Mouse (Mus musculus) MEL (cell line): Measurements from ENCODE around the gene Plekhg3. TPM values are rescaled to one million over a fixed set of nuclear protein-coding genes. Genes with fewer than 3 reads are reported as not detected.

Experiments
- DNase-seq: peaks from one replicate; pipeline ENCODE4 v3.0.0; 2011; ENCODE audit warnings: low read depth, low spot score
- H3K27ac ChIP-seq: 2 replicates; pipeline ENCODE4 v1.5.1; 2012; ENCODE audit warnings: low read depth, mild to moderate bottlenecking, control low read depth, low read length, moderate library complexity; ENCODE audit not compliant: control insufficient read depth
- H3K27me3 ChIP-seq, 2 experiments: fragments of 150-350 bp in 1 of 2; sonication (generic) in 1 of 2; 2 replicates each; pipeline ENCODE4 v1.6.1; 2012; ENCODE audit warnings: low read length in 2 of 2, mild to moderate bottlenecking in 2 of 2, improper control_type of control experiment in 1 of 2, moderate library complexity in 1 of 2; ENCODE audit not compliant: insufficient read depth in 2 of 2, control insufficient read depth in 1 of 2
- H3K36me3 ChIP-seq, 2 experiments: 2 replicates each; pipeline ENCODE4 v1.6.1; 2012 to 2014; ENCODE audit warnings: low read length in 2 of 2, improper control_type of control experiment in 1 of 2, inconsistent platforms in 1 of 2, mild to moderate bottlenecking in 1 of 2; ENCODE audit not compliant: insufficient read depth in 2 of 2, control insufficient read depth in 1 of 2
- H3K4me1 ChIP-seq, 2 experiments: fragments of 150-350 bp in 1 of 2; sonication (generic) in 1 of 2; 2 replicates each; pipeline ENCODE4 v1.6.1; 2012; ENCODE audit warnings: low read length in 2 of 2, improper control_type of control experiment in 1 of 2, mild to moderate bottlenecking in 1 of 2; ENCODE audit not compliant: insufficient read depth in 2 of 2, control insufficient read depth in 1 of 2
- H3K4me3 ChIP-seq, 2 experiments: fragments of 150-350 bp in 1 of 2; sonication (generic) in 1 of 2; 2 replicates each; pipeline ENCODE4 v1.5.1; 2012; ENCODE audit warnings: low read depth in 2 of 2, low read length in 2 of 2, mild to moderate bottlenecking in 2 of 2, moderate library complexity in 2 of 2, control low read depth in 1 of 2, improper control_type of control experiment in 1 of 2; ENCODE audit not compliant: control insufficient read depth in 1 of 2, insufficient read depth in 1 of 2
- H3K79me2 ChIP-seq: 2 replicates; pipeline ENCODE4 v1.6.1; 2012; ENCODE audit warnings: mild to moderate bottlenecking, low read length, moderate library complexity; ENCODE audit not compliant: control insufficient read depth, poor library complexity, insufficient read depth
- H3K9ac ChIP-seq: 2 replicates; pipeline ENCODE4 v1.6.1; 2012; ENCODE audit warnings: low read depth, mild to moderate bottlenecking, control low read depth, low read length, moderate library complexity; ENCODE audit not compliant: control insufficient read depth, poor library complexity, severe bottlenecking
- H3K9me3 ChIP-seq: fragments of 150-350 bp; sonication (generic); replicated peaks from 2 replicates; pipeline ENCODE4 v1.6.1; 2012; ENCODE audit warnings: mild to moderate bottlenecking, low read length, improper control_type of control experiment, moderate library complexity; ENCODE audit not compliant: insufficient read depth
- CTCF ChIP-seq, 3 experiments: IDR thresholded peaks in 2 of 3; conservative IDR thresholded peaks in 1 of 3; 2 replicates each; pipeline ENCODE4 v1.5.1; 2011 to 2012; ENCODE audit warnings: low read length in 3 of 3, low read depth in 2 of 3, mild to moderate bottlenecking in 2 of 3, improper control_type of control experiment in 1 of 3, inconsistent platforms in 1 of 3, mixed read lengths in 1 of 3, moderate library complexity in 1 of 3; ENCODE audit not compliant: control insufficient read depth in 1 of 3, insufficient read depth in 1 of 3, poor library complexity in 1 of 3, severe bottlenecking in 1 of 3
- ELF1 ChIP-seq: IDR thresholded peaks from 2 replicates; pipeline ENCODE4 v1.6.1; 2014; ENCODE audit warnings: low read depth, mild to moderate bottlenecking, inconsistent platforms, low read length, improper control_type of control experiment, moderate library complexity
- ETS1 ChIP-seq: IDR thresholded peaks from 2 replicates; pipeline ENCODE4 v1.6.1; 2012; ENCODE audit warnings: low read depth, mild to moderate bottlenecking, inconsistent platforms, low read length, improper control_type of control experiment, moderate library complexity
- GATA1 ChIP-seq: IDR thresholded peaks from 2 replicates; pipeline ENCODE4 v1.6.1; 2011; ENCODE audit warnings: low read depth, low read length, improper control_type of control experiment
- HCFC1 ChIP-seq: IDR thresholded peaks from 2 replicates; pipeline ENCODE4 v1.6.1; 2012; ENCODE audit warnings: low read depth, mild to moderate bottlenecking, inconsistent platforms, low read length, improper control_type of control experiment, moderate library complexity
- MAFK ChIP-seq: IDR thresholded peaks from 2 replicates; pipeline ENCODE4 v1.6.1; 2011; ENCODE audit warnings: low read depth, mild to moderate bottlenecking, low read length, improper control_type of control experiment, borderline replicate concordance
- MAZ ChIP-seq: IDR thresholded peaks from 2 replicates; pipeline ENCODE4 v1.6.1; 2012; ENCODE audit warnings: low read depth, mild to moderate bottlenecking, inconsistent platforms, low read length, improper control_type of control experiment
- MXI1 ChIP-seq: IDR thresholded peaks from 2 replicates; pipeline ENCODE4 v1.6.1; 2011; ENCODE audit warnings: mild to moderate bottlenecking, low read depth, low read length, improper control_type of control experiment
- MYB ChIP-seq: IDR thresholded peaks from 2 replicates; pipeline ENCODE4 v1.6.1; 2011; ENCODE audit warnings: mild to moderate bottlenecking, low read depth, low read length, improper control_type of control experiment
- POLR2A ChIP-seq, 2 experiments: IDR thresholded peaks; 2 replicates each; pipeline ENCODE4 v1.6.1; 2011 to 2012; ENCODE audit warnings: low read length in 2 of 2, mild to moderate bottlenecking in 2 of 2, control low read depth in 1 of 2, improper control_type of control experiment in 1 of 2, low read depth in 1 of 2, moderate library complexity in 1 of 2; ENCODE audit not compliant: control insufficient read depth in 1 of 2, insufficient read depth in 1 of 2, poor library complexity in 1 of 2
- POLR2AphosphoS2 ChIP-seq: IDR thresholded peaks from 2 replicates; pipeline ENCODE4 v1.6.1; 2011; ENCODE audit warnings: low read length, improper control_type of control experiment
- POLR2AphosphoS5 ChIP-seq: IDR thresholded peaks from 2 replicates; pipeline ENCODE4 v1.6.1; 2012; ENCODE audit warnings: low read depth, borderline replicate concordance, mild to moderate bottlenecking, inconsistent platforms, low read length, moderate library complexity, mixed read lengths
- RAD21 ChIP-seq: IDR thresholded peaks from 2 replicates; pipeline ENCODE4 v1.6.1; 2011; ENCODE audit warnings: mild to moderate bottlenecking, low read depth, low read length, improper control_type of control experiment
- RCOR1 ChIP-seq: IDR thresholded peaks from 2 replicates; pipeline ENCODE4 v1.6.1; 2012; ENCODE audit warnings: low read depth, mild to moderate bottlenecking, inconsistent platforms, low read length, improper control_type of control experiment
- SMC3 ChIP-seq: IDR thresholded peaks from 2 replicates; pipeline ENCODE4 v1.6.1; 2011; ENCODE audit warnings: low read depth, low read length, improper control_type of control experiment
- TAL1 ChIP-seq: IDR thresholded peaks from 2 replicates; pipeline ENCODE4 v1.6.1; 2012; ENCODE audit warnings: mild to moderate bottlenecking, inconsistent platforms, low read length, moderate library complexity, mixed read lengths
- UBTF ChIP-seq: IDR thresholded peaks from 2 replicates; pipeline ENCODE4 v1.6.1; 2012; ENCODE audit warnings: low read depth, mild to moderate bottlenecking, inconsistent platforms, low read length, improper control_type of control experiment, moderate library complexity, borderline replicate concordance; ENCODE audit not compliant: insufficient read depth
- USF2 ChIP-seq, 2 experiments: IDR thresholded peaks; 2 replicates each; pipeline ENCODE4 v1.6.1; 2011 to 2012; ENCODE audit warnings: improper control_type of control experiment in 2 of 2, low read length in 2 of 2, borderline replicate concordance in 1 of 2, inconsistent platforms in 1 of 2, low read depth in 1 of 2, mild to moderate bottlenecking in 1 of 2; ENCODE audit not compliant: insufficient read depth in 1 of 2
- ZC3H11A ChIP-seq: IDR thresholded peaks from 2 replicates; pipeline ENCODE4 v1.6.1; 2012; ENCODE audit warnings: low read depth, mild to moderate bottlenecking, inconsistent platforms, low read length, improper control_type of control experiment
- ZNF384 ChIP-seq: IDR thresholded peaks from 2 replicates; pipeline ENCODE4 v1.6.1; 2012; ENCODE audit warnings: low read depth, mild to moderate bottlenecking, inconsistent platforms, low read length, improper control_type of control experiment
- polyA plus RNA-seq, 2 experiments: library from polyadenylated mRNA; stranded (reverse) in 1 of 2; unstranded in 1 of 2; fragments of >175 nt in 1 of 2; fragments of >200 nt in 1 of 2; gene quantifications; 2 replicates each; pipeline versions ENCODE4 v1.2.1 to v1.2.4; 2012; ENCODE audit warnings: low replicate concordance in 2 of 2, low read depth in 1 of 2; ENCODE audit not compliant: insufficient read length in 2 of 2, insufficient read depth in 1 of 2, missing spikeins in 1 of 2
- total RNA-seq: library from RNA; depleted of rRNA; stranded (reverse); fragments of 300-350 nt; gene quantifications from 2 replicates; pipeline ENCODE4 v1.2.3, GENCODE M21; 2012

The Plekhg3 gene
- total and polyA plus RNA-seq, 3 experiments = 0.92 to 7.0 TPM; not detected in 1

DNA sequence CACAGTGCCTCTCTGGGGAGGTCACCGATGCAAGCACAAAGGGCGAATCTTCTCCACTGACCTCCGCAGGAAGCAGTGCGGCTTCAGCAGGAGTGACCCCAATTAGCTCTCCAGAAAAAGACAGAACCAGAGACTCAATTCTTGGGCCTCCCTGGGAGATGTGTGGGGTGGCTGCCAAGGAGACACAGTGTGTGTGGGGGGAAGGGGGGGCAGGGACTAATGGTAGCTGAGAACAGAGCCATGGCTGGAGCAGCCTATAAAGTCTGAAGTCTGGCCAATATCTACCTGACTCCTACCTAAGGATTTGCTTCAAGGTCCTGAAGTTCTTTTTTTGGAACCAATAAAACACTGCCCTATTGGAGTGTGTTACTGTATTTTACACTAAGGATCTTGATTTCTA, 73.9 kb downstream of the Plekhg3 start:
- H3K36me3 ChIP-seq = no peaks in the 10 kb centered on the region

DNA sequence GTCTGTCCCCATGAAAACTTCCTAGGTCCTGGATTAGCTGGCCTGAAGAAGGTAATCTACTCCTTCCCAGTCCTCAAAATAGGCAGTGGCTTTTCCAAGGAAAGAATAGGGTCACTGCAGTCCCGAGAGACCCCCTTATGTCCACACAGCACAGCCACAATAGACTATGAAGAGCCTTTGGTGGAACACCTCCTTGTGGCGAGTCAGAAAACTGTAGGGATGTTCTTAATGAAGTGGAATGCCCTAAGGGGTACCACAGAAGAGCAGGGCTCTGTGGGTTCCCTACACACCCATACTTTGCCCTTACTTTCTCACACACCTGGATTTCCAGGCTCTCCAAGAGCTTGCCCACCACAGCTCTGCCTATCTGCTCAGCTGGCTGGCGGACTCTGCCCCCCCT, 75.1 kb downstream of the Plekhg3 start:
- H3K27me3 ChIP-seq = no peaks in the 10 kb centered on the region
- no peak overlapping the region for H3K9ac ChIP-seq
- H3K27ac ChIP-seq = no peak overlapping the region
- H3K4me3 ChIP-seq = no peak overlapping the region
- H3K4me1 ChIP-seq = no peaks in the 10 kb centered on the region
- no peak for DNase-seq
- no peaks in the 10 kb centered on the region for H3K36me3 ChIP-seq
- no peaks in the 10 kb centered on the region for H3K9me3 ChIP-seq
- TF ChIP-seq MAFK (no peak), SMC3 (peak; percentile 38), ZNF384 (no peak), CTCF (IDR thresholded peaks at IDR 0.05 in 2 of 3, conservative IDR thresholded peaks at IDR 0.05 in 1 of 3; ENCODE audit: control insufficient read depth in 1 of 3, insufficient read depth in 1 of 3, low read depth in 2 of 3, low read length in 3 of 3, poor library complexity in 1 of 3, severe bottlenecking in 1 of 3) (peak in 2 of 3 experiments; percentile 15 to 32; a peak in 2 of 6 replicates)
- TF ChIP-seq, all 39 proteins: peak for 2
- H3K79me2 ChIP-seq = no peaks in the 10 kb centered on the region

More for the DNA sequence above, 73.9 kb downstream of the Plekhg3 start:
- TF ChIP-seq POLR2AphosphoS2 (no peak), UBTF (no peak), ELF1 (no peak), MYB (no peak), MAZ (no peak), USF2 (IDR thresholded peaks at IDR 0.05; ENCODE audit: borderline replicate concordance in 1 of 2, insufficient read depth in 1 of 2, low read depth in 1 of 2, low read length in 2 of 2) (no peak)
- no peak overlapping the region for H3K27ac ChIP-seq
- no peaks in the 10 kb centered on the region for H3K79me2 ChIP-seq
- no peaks in the 10 kb centered on the region for H3K4me1 ChIP-seq
- no peak overlapping the region for H3K9ac ChIP-seq
- no peak overlapping the region for H3K4me3 ChIP-seq
- no peak for DNase-seq
- no peaks in the 10 kb centered on the region for H3K9me3 ChIP-seq
- no peaks in the 10 kb centered on the region for H3K27me3 ChIP-seq

- TF ChIP-seq GATA1 = no peak
- TF ChIP-seq ETS1 = no peak
- no peak for TF ChIP-seq RCOR1
- TF ChIP-seq USF2 (IDR thresholded peaks at IDR 0.05; ENCODE audit: borderline replicate concordance in 1 of 2, insufficient read depth in 1 of 2, low read depth in 1 of 2, low read length in 2 of 2) = no peak
- no peak for TF ChIP-seq MXI1
- no peak for TF ChIP-seq TAL1
- no peak for TF ChIP-seq ZC3H11A
- no peak for TF ChIP-seq POLR2AphosphoS5
- no peak for TF ChIP-seq HCFC1
- no peak for TF ChIP-seq RAD21
- no peak for TF ChIP-seq POLR2A (IDR thresholded peaks at IDR 0.05; ENCODE audit: control insufficient read depth in 1 of 2, insufficient read depth in 1 of 2, low read depth in 1 of 2, low read length in 2 of 2, poor library complexity in 1 of 2)
- TF ChIP-seq, all 39 proteins: peak for 0
- Histone ChIP-seq H3K9ac (no peak overlapping the region), H3K4me3 (no peak overlapping the region), H3K4me1 (no peaks in the 10 kb centered on the region), H3K27ac (no peak overlapping the region), H3K27me3 (no peaks in the 10 kb centered on the region), H3K9me3 (no peaks in the 10 kb centered on the region), H3K79me2 (no peaks in the 10 kb centered on the region), H3K36me3 (no peaks in the 10 kb centered on the region)
- DNase-seq = no peak
Observed at GRCm38 (mm10) chr12:76608241-76608640, 77.5 kb downstream of the Plekhg3 start.
